ENCODE assay signal across 10 mouse cellular contexts in the genomic region with DNA sequence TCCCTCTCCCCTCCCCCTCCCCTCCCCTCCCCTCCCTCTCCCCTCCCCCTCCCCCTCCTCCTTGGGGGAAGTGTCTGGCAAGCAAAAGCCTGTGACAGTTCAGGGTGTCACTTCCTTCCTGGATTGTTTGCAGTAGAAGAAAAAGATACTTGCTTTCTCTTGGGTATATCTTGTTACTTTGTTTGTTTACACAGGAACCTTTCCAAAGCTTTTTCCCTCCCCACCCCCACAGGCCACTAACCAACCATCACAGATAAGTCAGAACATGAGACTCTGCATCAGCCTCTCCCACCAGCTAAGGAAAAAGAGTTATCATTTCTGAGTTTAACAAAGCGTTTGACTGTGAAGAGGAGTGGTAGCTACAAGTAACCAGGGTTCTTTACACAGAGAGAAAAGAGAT.
DNase-seq lines count a peak whose midpoint lies in the region; ATAC-seq and TF ChIP-seq lines count a peak whose summit lies in the region.
"Had no signal": no experiment of that assay in that cellular context is flagged by ENCODE, and none has a peak within 500 bp of the region (broad histone marks: within the 10 kb centered on the region; RNA-seq: fewer than 3 reads in every experiment).

No protein-coding gene starts in this region.

- in situ Hi-C loops in CH12.LX (cut with MboI; ENCODE audit: low pct_ligation_motif_present, low pct_unique_long_range_greater_than_20kb, low sequenced_read_pairs): loop anchor here (10.0 kb wide), 1 partner anchor 99 kb away; a partner anchor contains a TSS

- peak; percentile 24 for DNase-seq in adrenal gland, adult 2 months
- no peak for DNase-seq in adrenal gland, postnatal 4 days (ENCODE audit: low spot score in 2 of 2)
- no peak for DNase-seq in CH12.LX (ENCODE audit: extremely low read depth)
- peak; percentile 18 for DNase-seq in liver, postnatal 0 days
- no peak for DNase-seq in urinary bladder, postnatal 36 days (ENCODE audit: low spot score in 2 of 2)
- no peak for DNase-seq in cerebellum, adult 2 months
- no peak for DNase-seq in frontal cortex, postnatal 10 days (ENCODE audit: low spot score in 2 of 2)

- no peak for ATAC-seq in heart, embryonic 13.5 days (ENCODE audit: extremely low read depth, insufficient number of reproducible peaks, low FRiP score, low TSS enrichment)
- ATAC-seq in liver, postnatal 0 days: peak; percentile 31; the same call in 1 of the 2 replicates

- no peaks in the 10 kb centered on the region for H3K27me3 ChIP-seq in CH12.LX (replicated peaks)
- no peaks in the 10 kb centered on the region; the same call in 1 of the 2 replicates for H3K27me3 ChIP-seq in heart, embryonic 13.5 days (replicated peaks)
- no peaks in the 10 kb centered on the region for H3K27me3 ChIP-seq in liver, postnatal 0 days (ENCODE audit: insufficient read depth, low read length)
- H3K27me3 ChIP-seq in cerebellum, adult 2 months (ENCODE audit: control insufficient read depth, insufficient read depth, low read length): no peaks in the 10 kb centered on the region
- H3K27me3 ChIP-seq: embryonic facial prominence, embryonic 12.5 days; limb, embryonic 13.5 days had no signal

- no peaks in the 10 kb centered on the region for H3K36me3 ChIP-seq in CH12.LX (replicated peaks in 1 of 2; ENCODE audit: control insufficient read depth in 1 of 2, insufficient read depth in 1 of 2, low read length in 1 of 2)
- no peaks in the 10 kb centered on the region for H3K36me3 ChIP-seq in heart, embryonic 13.5 days
- H3K36me3 ChIP-seq in liver, postnatal 0 days (replicated peaks; ENCODE audit: insufficient read depth, low read length): no peaks in the 10 kb centered on the region
- H3K36me3 ChIP-seq: embryonic facial prominence, embryonic 12.5 days; limb, embryonic 13.5 days had no signal

- peak overlapping the region; percentile 23; the same call in 1 of the 2 replicates for H3K9ac ChIP-seq in CH12.LX (ENCODE audit: insufficient read depth, low read depth)
- no peak overlapping the region for H3K9ac ChIP-seq in heart, embryonic 13.5 days
- no peak overlapping the region for H3K9ac ChIP-seq in liver, postnatal 0 days (replicated peaks)
- H3K9ac ChIP-seq: embryonic facial prominence, embryonic 12.5 days; limb, embryonic 13.5 days had no signal

- 7% methylated on average over 1 of the region's 1 CpGs for WGBS in heart, embryonic 13.5 days
- 7% methylated on average over 1 of the region's 1 CpGs for WGBS in liver, postnatal 0 days (ENCODE audit: insufficient replicate concordance)
- 80% methylated on average over 1 of the region's 1 CpGs for WGBS in cerebellum, adult 2 months

- no peaks in the 10 kb centered on the region for H3K9me3 ChIP-seq in CH12.LX (replicated peaks; ENCODE audit: low read length)
- no peaks in the 10 kb centered on the region for H3K9me3 ChIP-seq in heart, embryonic 13.5 days
- no peaks in the 10 kb centered on the region for H3K9me3 ChIP-seq in liver, postnatal 0 days (ENCODE audit: low read length)
- H3K9me3 ChIP-seq: embryonic facial prominence, embryonic 12.5 days; limb, embryonic 13.5 days had no signal

- no peak for TF ChIP-seq CTCF in CH12.LX (conservative IDR thresholded peaks at IDR 0.05 in 1 of 2, IDR thresholded peaks at IDR 0.05 in 1 of 2; ENCODE audit: low read depth in 2 of 2, low read length in 2 of 2)
- no peak for TF ChIP-seq CTCF in liver, postnatal 0 days (IDR thresholded peaks at IDR 0.05; ENCODE audit: low read depth)
- TF ChIP-seq CTCF in cerebellum, adult 2 months (IDR thresholded peaks at IDR 0.05; ENCODE audit: borderline replicate concordance, insufficient read depth, low read depth, low read length): no peak

- H3K79me2 ChIP-seq in CH12.LX (replicated peaks; ENCODE audit: control insufficient read depth, extremely low read depth, insufficient read depth, poor library complexity, severe bottlenecking): no peaks in the 10 kb centered on the region

- no peak for TF ChIP-seq EP300 in CH12.LX (IDR thresholded peaks at IDR 0.05; ENCODE audit: low read length)
- 0 out of 2 replicates have a peak, but pooled peaks have one; percentile 36 for TF ChIP-seq EP300 in liver, postnatal 0 days (IDR thresholded peaks at IDR 0.05; ENCODE audit: low read depth)

- peaks cover 9 to 39% of the 10 kb centered on the region in 2 experiments for H3K4me1 ChIP-seq in CH12.LX (ENCODE audit: control insufficient read depth in 1 of 2, insufficient read depth in 2 of 2)
- peaks cover 28% of the 10 kb centered on the region for H3K4me1 ChIP-seq in heart, embryonic 13.5 days
- peaks cover 19% of the 10 kb centered on the region for H3K4me1 ChIP-seq in liver, postnatal 0 days (ENCODE audit: insufficient read depth)
- no peaks in the 10 kb centered on the region for H3K4me1 ChIP-seq in cerebellum, adult 2 months (ENCODE audit: control insufficient read depth, insufficient read depth, low read length)

- no peak overlapping the region for H3K27ac ChIP-seq in CH12.LX (ENCODE audit: insufficient read depth, low read depth)
- 0 out of 2 replicates have a peak overlapping the region, but pooled peaks have one; percentile 24 for H3K27ac ChIP-seq in heart, embryonic 13.5 days (replicated peaks)
- H3K27ac ChIP-seq in liver, postnatal 0 days (ENCODE audit: low read depth): peak overlapping the region; percentile 71
- no peak overlapping the region for H3K27ac ChIP-seq in cerebellum, adult 2 months (ENCODE audit: insufficient read depth, low read length)
- H3K27ac ChIP-seq: embryonic facial prominence, embryonic 12.5 days; limb, embryonic 13.5 days had no signal

- TF ChIP-seq RAD21 in CH12.LX (IDR thresholded peaks at IDR 0.05; ENCODE audit: low read depth, low read length): no peak

- dilution Hi-C loops in CH12.LX (cut with MboI; ENCODE audit: extremely low pct_ligation_motif_present, extremely low pct_unique_long_range_greater_than_20kb, low sequenced_read_pairs): no loop called here

- TF ChIP-seq POLR2A in CH12.LX (IDR thresholded peaks at IDR 0.05; ENCODE audit: low read depth, low read length): no peak
- TF ChIP-seq POLR2A in cerebellum, adult 2 months (IDR thresholded peaks at IDR 0.05; ENCODE audit: borderline replicate concordance, insufficient read depth, low read length): no peak

- peak overlapping the region; percentile 52; the same call in 1 of the 2 replicates for H3K4me2 ChIP-seq in CH12.LX (ENCODE audit: insufficient read depth, low read depth, poor library complexity, severe bottlenecking)
- no peak overlapping the region for H3K4me2 ChIP-seq in heart, embryonic 13.5 days
- 0 out of 2 replicates have a peak overlapping the region, but pooled peaks have one; percentile 9 for H3K4me2 ChIP-seq in liver, postnatal 0 days (ENCODE audit: low read depth, low read length)
- H3K4me2 ChIP-seq: embryonic facial prominence, embryonic 12.5 days; limb, embryonic 13.5 days had no signal

- H3K4me3 ChIP-seq in CH12.LX (replicated peaks in 1 of 3; ENCODE audit: low read depth in 2 of 3, low read length in 2 of 3, poor library complexity in 1 of 3): no peak overlapping the region
- H3K4me3 ChIP-seq in heart, embryonic 13.5 days: no peak overlapping the region
- H3K4me3 ChIP-seq in liver, postnatal 0 days (ENCODE audit: low read depth, low read length): no peak overlapping the region
- H3K4me3 ChIP-seq in cerebellum, adult 2 months (replicated peaks; ENCODE audit: insufficient read depth, low read depth, low read length): no peak overlapping the region
- H3K4me3 ChIP-seq: embryonic facial prominence, embryonic 12.5 days; limb, embryonic 13.5 days had no signal

TF ChIP-seq in CH12.LX, 34 proteins besides CTCF, POLR2A, EP300 and RAD21:
- TF ChIP-seq ETS1 (conservative IDR thresholded peaks at IDR 0.05; ENCODE audit: low read depth, low read length) (no peak), MAFK (IDR thresholded peaks at IDR 0.05; ENCODE audit: insufficient replicate concordance, low read length) (no peak), GABPA (IDR thresholded peaks at IDR 0.05; ENCODE audit: insufficient replicate concordance, low read depth, low read length) (no peak), MAX (IDR thresholded peaks at IDR 0.05; ENCODE audit: low read length) (no peak), JUN (IDR thresholded peaks at IDR 0.05; ENCODE audit: insufficient read depth, low read depth, low read length) (no peak)

Comparison
In these comparisons a context has a peak if more than half of its experiments do, and no peak if none do; other contexts are left out.
1. DNase-seq: peak in adrenal gland, adult 2 months (single experiment) and liver, postnatal 0 days (single experiment); none in adrenal gland, postnatal 4 days (0 of 2), CH12.LX (single experiment), urinary bladder, postnatal 36 days (0 of 2), cerebellum, adult 2 months (0 of 2) and frontal cortex, postnatal 10 days (0 of 2).
2. H3K27ac ChIP-seq: peak in heart, embryonic 13.5 days (single experiment) and liver, postnatal 0 days (single experiment); none in CH12.LX (single experiment) and cerebellum, adult 2 months (single experiment).